Mouse (Mus musculus) forebrain, embryonic 15.5 days (tissue): ENCODE results near the gene Tmem135. TPM values are rescaled to one million over a fixed set of nuclear protein-coding genes. Genes with fewer than 3 reads are reported as not detected.
A peak's percentile ranks its signal among the peaks of the same experiment; 100 is the strongest.

ENCODE experiments used
- ATAC-seq: fragments of 200-750 bp; cut with Nextera tagmentation; replicated peaks from 2 replicates; pipeline ENCODE4 v1.8.0; 2017; ENCODE audit warnings: mild to moderate bottlenecking, moderate TSS enrichment, moderate library complexity
- H3K27ac ChIP-seq: fragments of 300-500 bp; sonication (generic); replicated peaks from 2 replicates; pipeline ENCODE4 v1.5.1; 2015; ENCODE audit warnings: mild to moderate bottlenecking, inconsistent platforms
- H3K27me3 ChIP-seq: fragments of 300-500 bp; sonication (generic); 2 replicates; pipeline ENCODE4 v1.6.1; 2015; ENCODE audit warnings: inconsistent platforms
- H3K36me3 ChIP-seq: fragments of 300-500 bp; sonication (generic); 2 replicates; pipeline ENCODE4 v1.6.1; 2015; ENCODE audit warnings: mild to moderate bottlenecking, inconsistent platforms
- H3K4me1 ChIP-seq: fragments of 300-500 bp; sonication (generic); 2 replicates; pipeline ENCODE4 v1.6.1; 2015; ENCODE audit warnings: inconsistent platforms
- H3K4me2 ChIP-seq: fragments of 300-500 bp; sonication (generic); replicated peaks from 2 replicates; pipeline ENCODE4 v1.6.1; 2015; ENCODE audit warnings: mild to moderate bottlenecking, inconsistent platforms
- H3K4me3 ChIP-seq: fragments of 300-500 bp; sonication (generic); 2 replicates; pipeline ENCODE4 v1.5.1; 2015; ENCODE audit warnings: mild to moderate bottlenecking, inconsistent platforms
- H3K9ac ChIP-seq: fragments of 300-500 bp; sonication (generic); replicated peaks from 2 replicates; pipeline ENCODE4 v1.6.1; 2015; ENCODE audit warnings: mild to moderate bottlenecking, inconsistent platforms
- H3K9me3 ChIP-seq: fragments of 300-500 bp; sonication (generic); 2 replicates; pipeline ENCODE4 v1.6.1; 2016; ENCODE audit warnings: inconsistent platforms
- WGBS: fragments of 180-500 bp; shearing (Covaris S2); methylation state at CpG from one replicate; pipeline ENCODE4 v1.1.7; 2015; ENCODE audit warnings: mixed read lengths; 5-methylcytosine and 5-hydroxymethylcytosine counted together
- polyA plus RNA-seq: library from polyadenylated mRNA; unstranded; fragments of >200 nt; fragmentation: Nextera tagmentation; extraction: Ambion mirVana; gene quantifications from 2 replicates; pipeline ENCODE4 v1.2.1, GENCODE M21; 2015

The Tmem135 gene
- polyA plus RNA-seq, 1 experiment from 2014 or later = 25.4 TPM

DNA sequence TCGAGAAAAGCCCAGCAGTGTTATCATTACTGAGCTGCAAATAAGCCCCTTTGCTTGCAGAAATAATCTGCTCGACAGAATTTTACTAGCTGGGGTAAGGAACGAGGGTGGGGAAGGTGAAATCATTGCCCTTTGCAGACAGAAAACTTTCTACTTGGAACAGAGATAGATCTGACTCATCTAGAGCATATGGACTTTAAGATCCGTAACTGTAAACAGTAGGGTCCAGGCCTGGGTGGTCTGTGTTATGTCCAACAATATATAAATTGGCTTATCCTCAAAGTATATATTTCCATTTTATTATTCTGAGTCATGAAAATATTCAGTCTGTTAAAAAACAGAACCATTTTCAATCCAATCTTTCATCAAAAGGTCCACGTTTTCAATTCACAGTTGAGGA is 221.1 kb downstream of the Tmem135 start:
- no peaks in the 10 kb centered on the region for H3K36me3 ChIP-seq
- 82% methylated on average over 5 of the region's 5 CpGs for WGBS
- H3K4me2 ChIP-seq = no peak overlapping the region
- H3K9me3 ChIP-seq = no peaks in the 10 kb centered on the region
- no peak overlapping the region for H3K9ac ChIP-seq
- no peak overlapping the region for H3K4me3 ChIP-seq
- H3K27ac ChIP-seq = no peak overlapping the region
- no peak for ATAC-seq
- no peaks in the 10 kb centered on the region for H3K27me3 ChIP-seq
- H3K4me1 ChIP-seq = no peaks in the 10 kb centered on the region

DNA sequence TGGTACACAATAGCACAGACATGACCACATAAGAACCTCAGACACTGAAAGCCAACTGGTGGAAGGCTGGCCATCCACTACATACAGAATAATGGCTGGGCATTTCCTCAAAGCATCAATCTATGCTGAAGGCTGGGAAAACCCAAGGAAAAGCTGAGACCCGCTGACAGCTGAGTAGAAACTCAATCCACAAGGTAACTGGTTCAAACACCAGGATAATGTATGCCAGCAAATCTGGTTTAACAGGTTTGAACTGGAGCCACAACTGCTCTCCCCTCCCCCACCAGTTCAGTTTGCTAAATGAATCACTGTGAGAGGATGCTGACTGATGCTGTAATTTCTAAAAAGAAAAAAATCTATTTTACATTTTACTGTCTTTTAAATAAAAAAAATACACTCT is 222.7 kb downstream of the Tmem135 start:
- no peak overlapping the region for H3K27ac ChIP-seq
- no peak for ATAC-seq
- no peaks in the 10 kb centered on the region for H3K27me3 ChIP-seq
- no peak overlapping the region for H3K9ac ChIP-seq
- no peaks in the 10 kb centered on the region for H3K9me3 ChIP-seq
- no peaks in the 10 kb centered on the region for H3K36me3 ChIP-seq
- no peaks in the 10 kb centered on the region for H3K4me1 ChIP-seq
- H3K4me3 ChIP-seq = no peak overlapping the region
- no peak overlapping the region for H3K4me2 ChIP-seq
- WGBS = 37% methylated on average over 1 of the region's 1 CpGs

DNA sequence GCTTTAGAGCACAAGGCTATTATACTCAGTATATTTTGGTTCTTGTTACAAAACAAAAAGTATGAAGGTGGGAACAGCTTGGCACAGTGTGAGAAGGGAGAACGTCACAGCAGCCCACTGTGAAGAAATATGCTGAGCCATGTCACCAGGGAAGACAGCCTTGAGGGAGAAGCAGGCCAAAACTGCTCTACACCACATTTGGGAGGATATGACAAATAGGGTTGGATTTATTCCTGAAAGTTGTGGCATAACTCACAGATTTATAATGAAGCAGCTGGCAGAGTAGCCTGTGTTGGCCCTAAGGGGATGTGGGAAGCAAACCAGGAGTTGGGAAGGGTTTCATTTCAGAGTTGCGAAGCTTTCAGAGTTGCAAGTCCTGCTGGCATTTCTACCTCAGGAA is 225.4 kb downstream of the Tmem135 start:
- no peaks in the 10 kb centered on the region for H3K4me1 ChIP-seq
- H3K27me3 ChIP-seq = no peaks in the 10 kb centered on the region
- WGBS = 59% methylated on average over 2 of the region's 2 CpGs
- no peak overlapping the region for H3K4me2 ChIP-seq
- no peak overlapping the region for H3K4me3 ChIP-seq
- no peaks in the 10 kb centered on the region for H3K9me3 ChIP-seq
- H3K9ac ChIP-seq = no peak overlapping the region
- ATAC-seq = 0 out of 2 replicates have a peak, but pooled peaks have one; percentile 26
- no peak overlapping the region for H3K27ac ChIP-seq
- no peaks in the 10 kb centered on the region for H3K36me3 ChIP-seq

DNA sequence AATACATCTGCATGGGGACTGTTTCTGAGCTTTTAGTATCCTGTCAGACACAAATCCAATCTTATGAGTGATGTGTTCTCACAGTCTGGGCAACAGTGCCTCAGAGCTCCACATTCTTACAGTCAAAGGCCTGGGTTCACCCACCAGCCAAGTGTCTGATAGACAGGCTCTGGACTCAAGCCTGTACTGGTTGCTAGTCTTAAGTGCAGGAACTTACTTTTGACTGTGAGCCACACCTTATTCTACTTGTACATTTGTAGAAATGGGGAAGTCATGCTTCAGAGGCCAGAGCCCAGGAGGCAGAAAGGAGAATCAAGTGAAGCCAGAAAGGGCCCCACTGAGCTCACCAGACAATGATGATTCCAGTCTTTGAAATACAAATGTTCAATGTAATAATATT is 226.1 kb downstream of the Tmem135 start:
- Histone ChIP-seq H3K4me3 (no peak overlapping the region), H3K9me3 (no peaks in the 10 kb centered on the region), H3K27ac (no peak overlapping the region), H3K4me2 (no peak overlapping the region), H3K4me1 (no peaks in the 10 kb centered on the region), H3K36me3 (no peaks in the 10 kb centered on the region), H3K9ac (no peak overlapping the region), H3K27me3 (no peaks in the 10 kb centered on the region)
- no peak for ATAC-seq

DNA sequence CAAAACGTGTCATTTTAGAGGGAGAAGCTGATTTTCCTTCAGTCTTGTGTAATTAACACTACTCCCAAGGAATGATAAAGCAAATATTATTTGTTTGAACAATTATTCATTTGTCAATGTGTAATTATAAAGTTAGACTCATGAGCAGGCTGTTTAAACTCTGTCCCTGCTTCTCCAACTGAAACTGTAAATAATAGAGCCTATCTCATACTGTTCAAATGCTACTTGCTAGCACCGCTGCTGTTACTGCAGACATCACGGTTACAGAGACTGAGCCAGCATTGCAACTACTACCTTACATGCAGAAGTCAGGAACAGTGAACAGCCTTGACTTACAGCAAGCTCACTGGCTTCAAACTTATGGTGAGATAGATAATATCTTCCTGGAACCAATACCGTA is 229.6 kb downstream of the Tmem135 start:
- Histone ChIP-seq H3K9ac (no peak overlapping the region), H3K27ac (no peak overlapping the region), H3K4me3 (no peak overlapping the region), H3K27me3 (no peaks in the 10 kb centered on the region), H3K4me1 (no peaks in the 10 kb centered on the region), H3K9me3 (no peaks in the 10 kb centered on the region), H3K36me3 (no peaks in the 10 kb centered on the region), H3K4me2 (no peak overlapping the region)
- 83% methylated on average over 4 of the region's 4 CpGs for WGBS
- ATAC-seq = no peak

DNA sequence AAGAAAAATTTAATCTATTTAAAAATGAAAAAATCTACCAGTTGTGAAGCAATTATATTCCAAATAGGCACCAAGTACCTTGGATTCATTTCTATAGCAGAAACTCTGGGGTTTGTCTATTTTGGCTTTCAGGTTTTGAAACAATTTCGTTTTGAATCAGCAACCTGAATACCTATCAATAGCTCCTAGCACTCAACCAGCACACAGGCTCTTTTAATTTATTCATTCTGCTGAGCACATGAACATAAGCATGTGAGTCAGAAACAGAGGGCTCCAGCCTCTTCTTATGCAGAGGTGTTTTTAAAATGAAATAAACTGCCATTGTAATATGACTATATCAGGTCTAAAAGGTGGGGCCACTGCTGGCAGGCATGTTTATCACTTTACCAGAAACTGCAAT is 231.0 kb downstream of the Tmem135 start:
- 68% methylated on average over 1 of the region's 1 CpGs for WGBS
- Histone ChIP-seq H3K9me3 (no peaks in the 10 kb centered on the region), H3K4me3 (no peak overlapping the region), H3K9ac (no peak overlapping the region), H3K4me2 (no peak overlapping the region), H3K27ac (no peak overlapping the region), H3K4me1 (no peaks in the 10 kb centered on the region), H3K27me3 (no peaks in the 10 kb centered on the region), H3K36me3 (no peaks in the 10 kb centered on the region)
- ATAC-seq = no peak

DNA sequence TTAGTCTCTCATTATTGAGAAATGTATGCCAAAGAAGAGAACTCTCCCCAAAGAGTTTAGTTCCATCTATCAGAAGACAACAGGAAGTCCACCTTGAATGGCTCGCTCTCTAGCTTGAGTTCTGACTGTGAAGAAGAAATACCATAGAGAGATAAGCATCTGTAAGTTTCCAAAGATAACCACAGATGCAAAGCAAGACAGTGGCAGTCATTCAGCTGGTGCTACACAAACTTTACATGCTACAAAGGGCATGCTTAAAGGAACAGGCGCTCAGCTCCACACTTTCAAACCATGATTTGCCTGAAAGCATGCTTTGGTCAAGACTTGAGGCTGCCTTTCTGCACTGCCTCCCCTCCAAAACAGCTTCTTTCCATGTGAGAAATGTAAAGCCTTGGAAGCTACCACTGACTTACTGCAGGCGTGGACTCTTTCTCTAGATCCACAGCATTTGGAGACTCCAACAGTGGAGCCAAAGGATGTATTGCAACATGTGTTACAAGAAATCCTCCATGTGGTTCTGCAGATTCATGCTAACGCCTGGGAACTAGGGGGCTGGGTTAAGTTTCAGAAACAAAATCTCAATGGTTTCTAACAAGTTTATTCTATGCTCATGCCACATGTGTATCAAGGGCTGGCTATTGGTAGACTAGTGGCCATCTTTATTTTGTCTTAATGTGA is 232.1 kb downstream of the Tmem135 start:
- H3K9me3 ChIP-seq = no peaks in the 10 kb centered on the region
- H3K4me3 ChIP-seq = no peak overlapping the region
- no peak overlapping the region for H3K27ac ChIP-seq
- 93% methylated on average over 4 of the region's 4 CpGs for WGBS
- no peaks in the 10 kb centered on the region for H3K36me3 ChIP-seq
- H3K9ac ChIP-seq = no peak overlapping the region
- ATAC-seq = no peak
- no peaks in the 10 kb centered on the region for H3K27me3 ChIP-seq
- H3K4me1 ChIP-seq = no peaks in the 10 kb centered on the region
- no peak overlapping the region for H3K4me2 ChIP-seq

DNA sequence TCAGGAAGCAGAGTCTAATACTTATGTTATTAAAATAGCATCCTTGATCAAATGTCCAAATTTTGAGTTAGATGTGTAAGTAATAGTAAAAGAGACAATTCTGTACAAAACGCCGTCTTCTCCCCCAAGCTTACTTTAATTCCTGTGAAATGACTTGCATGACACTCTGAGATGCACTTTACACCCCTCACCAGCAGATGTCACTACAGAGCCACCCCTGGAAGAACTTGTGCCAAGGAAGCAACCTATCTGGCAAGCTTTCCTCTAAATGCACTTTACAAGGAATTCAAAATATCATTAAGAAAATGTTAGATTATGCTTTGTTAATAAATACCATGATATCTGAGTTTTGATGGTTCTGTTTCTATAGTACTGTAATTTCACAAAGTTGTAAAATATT is 235.4 kb downstream of the Tmem135 start:
- Histone ChIP-seq H3K9me3 (no peaks in the 10 kb centered on the region), H3K36me3 (no peaks in the 10 kb centered on the region), H3K4me1 (no peaks in the 10 kb centered on the region), H3K9ac (no peak overlapping the region), H3K27me3 (no peaks in the 10 kb centered on the region), H3K27ac (no peak overlapping the region), H3K4me3 (no peak overlapping the region), H3K4me2 (no peak overlapping the region)
- no peak for ATAC-seq
- WGBS = 24% methylated on average over 2 of the region's 2 CpGs

DNA sequence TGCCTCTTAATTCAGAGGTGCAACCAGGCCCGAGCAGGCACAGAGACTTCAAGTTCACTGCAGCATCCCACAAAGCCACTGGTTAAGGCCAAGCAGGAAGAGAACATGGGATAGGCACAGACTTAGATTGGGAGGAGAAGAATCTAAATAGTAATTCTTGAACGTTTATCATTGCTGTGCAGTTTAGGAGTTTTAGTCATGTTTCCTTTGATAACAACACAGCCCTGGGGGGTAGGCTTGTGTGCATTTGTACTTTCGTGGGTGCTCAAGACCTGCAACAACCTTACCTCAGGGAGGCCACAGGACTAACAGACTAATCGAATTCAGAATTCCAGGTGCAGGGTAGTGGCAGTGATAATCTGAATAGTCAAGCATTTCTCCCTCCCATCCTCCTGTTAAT is 238.5 kb downstream of the Tmem135 start:
- no peak for ATAC-seq
- no peaks in the 10 kb centered on the region for H3K36me3 ChIP-seq
- H3K4me1 ChIP-seq = peaks cover 5% of the 10 kb centered on the region; the same call in 1 of the 2 replicates
- H3K27ac ChIP-seq = no peak overlapping the region
- H3K9me3 ChIP-seq = no peaks in the 10 kb centered on the region
- H3K27me3 ChIP-seq = no peaks in the 10 kb centered on the region
- no peak overlapping the region for H3K9ac ChIP-seq
- 72% methylated on average over 4 of the region's 4 CpGs for WGBS
- H3K4me3 ChIP-seq = no peak overlapping the region
- no peak overlapping the region for H3K4me2 ChIP-seq

DNA sequence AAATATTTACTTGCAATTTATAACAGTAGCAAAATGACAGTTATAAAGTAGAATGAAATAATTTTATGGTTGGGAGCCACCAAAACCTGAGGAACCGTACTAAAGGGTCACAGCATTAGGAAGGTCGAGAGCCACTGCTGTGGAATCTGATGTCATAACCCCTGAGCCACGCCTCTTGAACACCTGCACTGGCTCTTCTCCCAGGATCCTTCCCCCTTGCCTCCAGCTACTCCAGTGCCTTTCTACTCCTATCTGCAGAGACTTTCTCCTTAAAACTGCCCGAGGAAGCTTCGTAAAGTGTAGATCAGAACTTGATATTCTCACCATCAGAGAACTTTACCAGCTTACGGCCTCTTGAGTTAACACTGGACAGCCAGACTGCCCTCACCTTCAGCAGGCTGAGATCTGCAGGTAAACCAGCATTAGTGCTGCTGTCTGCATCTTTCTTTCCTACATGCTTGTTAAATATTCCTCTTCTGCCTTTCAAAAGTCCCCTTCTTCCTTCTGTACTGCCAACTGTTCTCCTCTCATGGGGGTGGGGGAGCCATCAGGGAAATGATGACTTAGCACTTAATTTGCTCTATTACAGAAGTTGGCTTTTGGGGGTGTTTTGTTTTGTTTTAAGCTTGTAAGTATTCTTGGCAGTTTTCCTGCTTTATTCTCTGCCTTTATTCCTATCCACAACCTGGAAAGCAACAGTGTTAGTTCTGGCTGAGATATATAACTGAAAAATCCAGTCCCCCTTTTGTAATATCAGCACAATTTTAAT is 242.2 kb downstream of the Tmem135 start:
- peaks cover 5% of the 10 kb centered on the region; the same call in 1 of the 2 replicates for H3K4me1 ChIP-seq
- no peak overlapping the region for H3K9ac ChIP-seq
- H3K4me3 ChIP-seq = no peak overlapping the region
- WGBS = 86% methylated on average over 6 of the region's 6 CpGs
- H3K4me2 ChIP-seq = no peak overlapping the region
- H3K36me3 ChIP-seq = peaks cover 4% of the 10 kb centered on the region; the same call in 1 of the 2 replicates
- no peak overlapping the region for H3K27ac ChIP-seq
- ATAC-seq = no peak
- no peaks in the 10 kb centered on the region for H3K27me3 ChIP-seq
- H3K9me3 ChIP-seq = no peaks in the 10 kb centered on the region

DNA sequence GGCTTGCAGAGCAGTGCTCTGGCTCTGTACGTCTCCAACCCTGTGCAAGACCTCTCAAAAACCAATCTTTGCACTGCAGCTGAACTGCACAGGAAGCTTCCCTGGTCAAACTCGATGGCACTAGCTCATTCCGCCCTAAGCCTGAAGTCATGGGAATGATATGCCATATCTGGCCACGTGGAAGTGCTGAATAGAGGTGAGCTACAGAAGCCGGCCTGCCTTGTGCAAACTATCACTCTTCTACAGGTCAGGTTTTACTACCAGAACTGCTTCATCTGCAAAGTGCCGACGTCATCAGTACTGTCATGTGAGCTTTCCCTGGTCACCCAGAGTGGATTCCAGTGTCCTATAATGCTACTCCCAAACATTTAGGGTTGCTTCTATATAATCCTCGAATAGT is 246.7 kb downstream of the Tmem135 start:
- 91% methylated on average over 8 of the region's 8 CpGs for WGBS
- Histone ChIP-seq H3K36me3 (peaks cover 10% of the 10 kb centered on the region), H3K9ac (no peak overlapping the region), H3K27ac (no peak overlapping the region), H3K4me2 (no peak overlapping the region), H3K4me3 (no peak overlapping the region), H3K4me1 (peaks cover 8% of the 10 kb centered on the region), H3K27me3 (no peaks in the 10 kb centered on the region), H3K9me3 (no peaks in the 10 kb centered on the region)
- ATAC-seq = no peak

DNA sequence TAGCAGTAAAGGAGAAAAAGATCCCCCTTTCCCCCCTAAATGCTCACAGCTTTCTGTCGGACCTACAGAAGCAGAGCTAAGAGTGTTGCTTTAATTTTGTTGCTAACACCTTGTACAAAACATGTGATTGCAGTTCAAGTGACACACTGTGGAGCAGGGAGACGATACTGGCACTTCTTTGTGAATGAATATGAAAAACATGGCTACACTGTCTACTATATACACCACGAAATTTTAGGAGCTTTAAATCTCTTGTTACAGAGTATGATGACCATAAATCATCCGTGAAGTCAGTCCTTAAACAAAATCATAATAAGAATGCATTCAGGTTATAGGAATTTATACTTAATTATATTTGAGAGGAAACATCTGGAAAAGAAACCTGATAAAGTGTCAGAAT is 247.4 kb downstream of the Tmem135 start:
- H3K27me3 ChIP-seq = no peaks in the 10 kb centered on the region
- no peak overlapping the region for H3K27ac ChIP-seq
- ATAC-seq = no peak
- peaks cover 3% of the 10 kb centered on the region; the same call in 1 of the 2 replicates for H3K4me1 ChIP-seq
- 80% methylated on average over 4 of the region's 4 CpGs for WGBS
- peaks cover 10% of the 10 kb centered on the region for H3K36me3 ChIP-seq
- no peak overlapping the region for H3K4me2 ChIP-seq
- no peak overlapping the region for H3K9ac ChIP-seq
- no peak overlapping the region for H3K4me3 ChIP-seq
- no peaks in the 10 kb centered on the region for H3K9me3 ChIP-seq
